Mouse (Mus musculus) myocyte (in vitro differentiated cells): Measurements from ENCODE around the gene Slc35d1.

Experiments used
- CEBPB ChIP-seq: IDR thresholded peaks from 2 replicates; pipeline ENCODE4 v1.6.1; 2011; ENCODE audit warnings: mild to moderate bottlenecking, moderate library complexity; ENCODE audit not compliant: poor library complexity, insufficient read depth, severe bottlenecking
- E2F4 ChIP-seq: IDR thresholded peaks from one replicate; pipeline ENCODE4 v1.6.1; 2011; ENCODE audit warnings: mild to moderate bottlenecking, control low read depth, moderate library complexity; ENCODE audit not compliant: insufficient read depth
- MAX ChIP-seq: IDR thresholded peaks from one replicate; pipeline ENCODE4 v1.6.1; 2011; ENCODE audit warnings: low read depth, mild to moderate bottlenecking, control low read depth
- MYOD1 ChIP-seq, 3 experiments: IDR thresholded peaks; one replicate each; pipeline ENCODE4 v1.6.1; 2011; ENCODE audit warnings: control low read depth in 2 of 3, low read depth in 2 of 3, mild to moderate bottlenecking in 2 of 3, moderate library complexity in 1 of 3; ENCODE audit not compliant: insufficient read length in 2 of 3, control insufficient read depth in 1 of 3
- MYOG ChIP-seq, 3 experiments: IDR thresholded peaks; one replicate each; pipeline ENCODE4 v1.6.1; 2011; ENCODE audit warnings: control low read depth in 2 of 3, low read depth in 2 of 3, mild to moderate bottlenecking in 2 of 3; ENCODE audit not compliant: insufficient read length in 2 of 3, control insufficient read depth in 1 of 3, insufficient read depth in 1 of 3
- POLR2A ChIP-seq: IDR thresholded peaks from one replicate; pipeline ENCODE4 v1.6.1; 2011; ENCODE audit warnings: low read depth, mild to moderate bottlenecking, control low read depth, moderate library complexity; ENCODE audit not compliant: insufficient read length
- POLR2AphosphoS2 ChIP-seq: IDR thresholded peaks from one replicate; pipeline ENCODE4 v1.6.1; 2011; ENCODE audit warnings: low read depth, control low read depth; ENCODE audit not compliant: insufficient read length
- REST ChIP-seq: IDR thresholded peaks from one replicate; pipeline ENCODE4 v1.6.1; 2011; ENCODE audit warnings: mild to moderate bottlenecking, control low read depth, moderate library complexity; ENCODE audit not compliant: insufficient read depth, insufficient read length
- SRF ChIP-seq: IDR thresholded peaks from one replicate; pipeline ENCODE4 v1.6.1; 2011; ENCODE audit warnings: low read depth; ENCODE audit not compliant: control insufficient read depth, insufficient read length
- TCF12 ChIP-seq: IDR thresholded peaks from one replicate; pipeline ENCODE4 v1.6.1; 2011; ENCODE audit warnings: mild to moderate bottlenecking, control low read depth; ENCODE audit not compliant: poor library complexity, insufficient read depth, severe bottlenecking
- TCF3 ChIP-seq: IDR thresholded peaks from one replicate; pipeline ENCODE4 v1.6.1; 2011; ENCODE audit warnings: low read depth, control low read depth; ENCODE audit not compliant: insufficient read length
- USF1 ChIP-seq: IDR thresholded peaks from one replicate; pipeline ENCODE4 v1.6.1; 2011; ENCODE audit warnings: low read depth, mild to moderate bottlenecking, control low read depth, moderate library complexity

DNA sequence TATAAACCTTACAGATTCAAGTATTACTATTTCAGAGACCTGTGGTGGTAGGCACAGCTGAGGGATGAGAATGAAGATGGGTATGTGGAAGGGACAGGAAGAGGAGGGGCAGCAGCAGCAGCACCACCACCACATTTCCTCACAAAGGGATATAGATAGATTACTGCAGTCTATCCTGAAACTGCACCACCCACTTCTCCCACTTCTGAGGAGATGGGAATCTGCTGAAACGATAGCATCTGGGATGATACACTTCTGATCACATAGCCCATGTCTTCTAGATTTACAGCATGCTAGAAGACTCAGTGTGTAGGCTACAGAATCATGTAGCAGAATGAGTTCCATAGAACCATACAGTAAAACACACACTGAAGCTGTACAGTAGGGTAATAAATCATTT, 37.3 kb downstream of the Slc35d1 start:
- no peak for TF ChIP-seq CEBPB
- no peak for TF ChIP-seq POLR2A
- TF ChIP-seq REST = no peak
- TF ChIP-seq E2F4 = no peak
- TF ChIP-seq MAX = no peak
- TF ChIP-seq TCF12 = no peak
- no peak for TF ChIP-seq POLR2AphosphoS2
- TF ChIP-seq USF1 = no peak
- TF ChIP-seq SRF = no peak
- TF ChIP-seq MYOD1 (IDR thresholded peaks at IDR 0.05; ENCODE audit: control insufficient read depth in 1 of 3, insufficient read length in 2 of 3, low read depth in 2 of 3) = no peak
- TF ChIP-seq MYOG (IDR thresholded peaks at IDR 0.05; ENCODE audit: control insufficient read depth in 1 of 3, insufficient read depth in 1 of 3, insufficient read length in 2 of 3, low read depth in 2 of 3) = no peak
- TF ChIP-seq TCF3 = no peak
